Mouse (Mus musculus): ENCODE results near the gene Clec14a.

- no peak for TF ChIP-seq CTCF (IDR thresholded peaks at IDR 0.05; ENCODE audit: borderline replicate concordance, control insufficient read depth, extremely low read depth, insufficient read depth, low read length, poor library complexity)
- TF ChIP-seq POLR2A (IDR thresholded peaks at IDR 0.05; ENCODE audit: control insufficient read depth, extremely low read depth, insufficient read depth, low read length, poor library complexity): no peak
These were observed 415 bp upstream of the Clec14a start for GRCm38 (mm10) chr12:58269505-58269904.

All from thymus, adult 2 months (tissue).